Comparison of ENCODE assay signal across 17 mouse cellular contexts in the genomic region with DNA sequence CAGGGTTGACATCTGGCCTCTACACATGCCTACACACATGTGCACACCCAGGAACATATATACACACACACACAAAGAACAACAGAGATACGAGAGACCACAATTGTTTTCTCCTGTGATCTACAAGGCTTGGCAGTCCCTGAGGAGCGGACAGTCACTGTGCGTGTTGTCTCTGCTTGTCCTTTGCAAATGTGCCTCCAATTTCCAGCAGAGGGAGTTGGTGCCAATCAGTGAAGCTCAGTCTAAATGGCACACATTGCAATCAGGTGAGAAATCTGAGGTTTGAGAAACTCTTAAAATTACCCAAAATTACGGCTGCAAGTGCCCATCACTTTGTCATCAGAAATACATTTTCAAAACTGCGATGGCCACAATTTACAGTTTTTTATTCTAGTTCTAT. TPM values are rescaled to one million over a fixed set of nuclear protein-coding genes. Genes with fewer than 3 reads are reported as not detected.
DNase-seq lines count a peak whose midpoint lies in the region; ATAC-seq and TF ChIP-seq lines count a peak whose summit lies in the region.
"Had no signal": no experiment of that assay in that cellular context is flagged by ENCODE, and none has a peak within 500 bp of the region (broad histone marks: within the 10 kb centered on the region; RNA-seq: fewer than 3 reads in every experiment).

No protein-coding gene starts in this region.

- no peaks in the 10 kb centered on the region for H3K4me1 ChIP-seq in intestine, postnatal 0 days (replicated peaks; ENCODE audit: control insufficient read depth, insufficient read depth, low read length)
- peaks cover 4% of the 10 kb centered on the region; the same call in 1 of the 2 replicates for H3K4me1 ChIP-seq in intestine, embryonic 15.5 days (replicated peaks)
- no peaks in the 10 kb centered on the region; the same call in 1 of the 2 replicates for H3K4me1 ChIP-seq in lung, adult 2 months (ENCODE audit: control insufficient read depth, insufficient read depth, low read length)
- H3K4me1 ChIP-seq in stomach, postnatal 0 days (replicated peaks; ENCODE audit: control insufficient read depth, insufficient read depth), result no peaks in the 10 kb centered on the region; the same call in 1 of the 2 replicates
- H3K4me1 ChIP-seq: midbrain, embryonic 12.5 days; neural tube, embryonic 13.5 days had no signal

- TF ChIP-seq EP300 in stomach, postnatal 0 days (optimal IDR thresholded peaks at IDR 0.05), result no peak

- H3K36me3 ChIP-seq in intestine, postnatal 0 days (ENCODE audit: control insufficient read depth, insufficient read depth), result no peaks in the 10 kb centered on the region
- H3K36me3 ChIP-seq in intestine, embryonic 15.5 days, result no peaks in the 10 kb centered on the region
- no peaks in the 10 kb centered on the region for H3K36me3 ChIP-seq in stomach, postnatal 0 days (ENCODE audit: control insufficient read depth, insufficient read depth, low read length)
- H3K36me3 ChIP-seq: embryonic facial prominence, embryonic 15.5 days; G1E; midbrain, embryonic 12.5 days; neural tube, embryonic 13.5 days had no signal

- peak; percentile 29 to 38 for DNase-seq in cerebellum, postnatal 14 days
- no peak for DNase-seq in cerebellum, postnatal 4 days (ENCODE audit: low spot score in 2 of 2)
- DNase-seq in lung, adult 2 months, result no peak
- DNase-seq in lung, postnatal 10 days, result no peak
- no peak for DNase-seq in stomach, postnatal 0 days (ENCODE audit: low spot score)
- DNase-seq: adrenal gland, postnatal 36 days; cerebellum, adult 9-10 months; gastrocnemius, postnatal 25 days; lung, adult 18-20 months; thymus, postnatal 14 days had no signal

- no peaks in the 10 kb centered on the region for H3K9me3 ChIP-seq in intestine, postnatal 0 days (ENCODE audit: control insufficient read depth)
- H3K9me3 ChIP-seq in intestine, embryonic 15.5 days, result no peaks in the 10 kb centered on the region
- H3K9me3 ChIP-seq in stomach, postnatal 0 days (ENCODE audit: control insufficient read depth, low read length), result no peaks in the 10 kb centered on the region
- H3K9me3 ChIP-seq: embryonic facial prominence, embryonic 15.5 days; midbrain, embryonic 12.5 days; neural tube, embryonic 13.5 days had no signal

- no peak for TF ChIP-seq POLR2A in lung, adult 2 months (IDR thresholded peaks at IDR 0.05; ENCODE audit: borderline replicate concordance, extremely low read depth, low read depth, low read length)

- 90% methylated on average over 5 of the region's 5 CpGs for WGBS in intestine, postnatal 0 days
- 92% methylated on average over 5 of the region's 5 CpGs for WGBS in intestine, embryonic 15.5 days
- WGBS in lung, adult 2 months, result 90% methylated on average over 5 of the region's 5 CpGs
- 86% methylated on average over 5 of the region's 5 CpGs for WGBS in stomach, postnatal 0 days

- H3K9ac ChIP-seq in intestine, postnatal 0 days (ENCODE audit: low read depth, low read length), result no peak overlapping the region
- H3K9ac ChIP-seq in intestine, embryonic 15.5 days, result no peak overlapping the region
- H3K9ac ChIP-seq in stomach, postnatal 0 days (ENCODE audit: low read length), result no peak overlapping the region
- H3K9ac ChIP-seq: embryonic facial prominence, embryonic 15.5 days; midbrain, embryonic 12.5 days; neural tube, embryonic 13.5 days had no signal

- H3K4me3 ChIP-seq in intestine, postnatal 0 days (ENCODE audit: low read depth, low read length), result no peak overlapping the region
- H3K4me3 ChIP-seq in intestine, embryonic 15.5 days (replicated peaks), result no peak overlapping the region
- no peak overlapping the region for H3K4me3 ChIP-seq in lung, adult 2 months (replicated peaks; ENCODE audit: extremely low read depth, low read depth, low read length)
- no peak overlapping the region for H3K4me3 ChIP-seq in stomach, postnatal 0 days (ENCODE audit: low read depth, low read length)
- H3K4me3 ChIP-seq: embryonic facial prominence, embryonic 15.5 days; midbrain, embryonic 12.5 days; neural tube, embryonic 13.5 days had no signal

- H3K4me2 ChIP-seq in intestine, postnatal 0 days (replicated peaks; ENCODE audit: low read depth), result no peak overlapping the region
- no peak overlapping the region for H3K4me2 ChIP-seq in intestine, embryonic 15.5 days (replicated peaks)
- H3K4me2 ChIP-seq in stomach, postnatal 0 days (replicated peaks; ENCODE audit: low read depth), result no peak overlapping the region
- H3K4me2 ChIP-seq: embryonic facial prominence, embryonic 15.5 days; midbrain, embryonic 12.5 days; neural tube, embryonic 13.5 days had no signal

- no peak overlapping the region for H3K27ac ChIP-seq in intestine, postnatal 0 days (ENCODE audit: low read depth, low read length)
- no peak overlapping the region for H3K27ac ChIP-seq in intestine, embryonic 15.5 days
- no peak overlapping the region for H3K27ac ChIP-seq in stomach, postnatal 0 days (replicated peaks)
- H3K27ac ChIP-seq: midbrain, embryonic 12.5 days; neural tube, embryonic 13.5 days had no signal

- no peak for ATAC-seq in intestine, postnatal 0 days
- no peak for ATAC-seq in intestine, embryonic 15.5 days
- no peak for ATAC-seq in stomach, postnatal 0 days (ENCODE audit: low FRiP score, low TSS enrichment)
- ATAC-seq: CD4-positive, CD25-positive, alpha-beta regulatory T cell, adult 4 months had no signal

- no peaks in the 10 kb centered on the region for H3K27me3 ChIP-seq in intestine, postnatal 0 days (replicated peaks; ENCODE audit: control insufficient read depth, insufficient read depth, low read length)
- no peaks in the 10 kb centered on the region for H3K27me3 ChIP-seq in intestine, embryonic 15.5 days (replicated peaks)
- H3K27me3 ChIP-seq in stomach, postnatal 0 days (ENCODE audit: control insufficient read depth, insufficient read depth, low read length), result no peaks in the 10 kb centered on the region
- H3K27me3 ChIP-seq: embryonic facial prominence, embryonic 15.5 days; midbrain, embryonic 12.5 days; neural tube, embryonic 13.5 days had no signal

- peak; percentile 46 for TF ChIP-seq CTCF in intestine, postnatal 0 days (IDR thresholded peaks at IDR 0.05; ENCODE audit: low read depth)
- TF ChIP-seq CTCF in lung, adult 2 months (IDR thresholded peaks at IDR 0.05; ENCODE audit: insufficient read depth, low read length), result peak; percentile 17; the same call in 1 of the 2 replicates
- peak; percentile 46 for TF ChIP-seq CTCF in stomach, postnatal 0 days (IDR thresholded peaks at IDR 0.05; ENCODE audit: low read depth)

RNA-seq across cellular contexts. Expression of gene Dkk3, which starts 25.6 kb away (rescaled TPM):
- 17.0 and 19.2 TPM in 2 replicates for polyA plus RNA-seq in intestine, postnatal 0 days (2015; fragmentation: Nextera tagmentation; extraction: Ambion mirVana)
- 26.0 and 27.1 TPM in 2 replicates for polyA plus RNA-seq in intestine, embryonic 15.5 days (2015; fragmentation: Nextera tagmentation; extraction: Ambion mirVana)
- polyA plus RNA-seq in lung, adult 2 months (2012; rRNA removed), result 28.3 and 32.3 TPM in 2 replicates
- 39.1 and 40.0 TPM in 2 replicates for polyA plus RNA-seq in stomach, postnatal 0 days (2015; fragmentation: Nextera tagmentation; extraction: Ambion mirVana)
- polyA plus RNA-seq: G1E had no signal

Comparison
In these comparisons a context has a peak if more than half of its experiments do, and no peak if none do; other contexts are left out.
1. DNase-seq: peak in cerebellum, postnatal 14 days (2 of 2); none in cerebellum, postnatal 4 days (0 of 2), lung, adult 2 months (single experiment), lung, postnatal 10 days (single experiment) and stomach, postnatal 0 days (single experiment).
2. Peak in every context shown above with its lines, with median percentiles within 50 percentile points of each other: CTCF ChIP-seq.